Mouse (Mus musculus) cerebellum, postnatal 25 days (tissue): Measurements from ENCODE around the gene Hoxa4.

Experiments
- DNase-seq, 2 experiments: peaks; one replicate each; pipeline ENCODE4 v3.0.0; 2021; ENCODE audit warnings: mixed read lengths in 2 of 2

Hoxa4 gene

GRCm38 (mm10) chr6:52216691-52217458, 25.3 kb upstream of the Hoxa4 start:
- no peak for DNase-seq

GRCm38 (mm10) chr6:52215771-52216535, 24.4 kb upstream of the Hoxa4 start:
- no peak for DNase-seq

GRCm38 (mm10) chr6:52215070-52215469, 23.5 kb upstream of the Hoxa4 start:
- no peak for DNase-seq

- DNase-seq = no peak
These were observed 22.7 kb upstream of the Hoxa4 start for GRCm38 (mm10) chr6:52214271-52214670.

GRCm38 (mm10) chr6:52213119-52213986, 21.8 kb upstream of the Hoxa4 start, which contains the start of the genes Hoxa3 and Gm28308:
Hoxa3 (minus strand) TSS chr6:52213336.
Gm28308 (minus strand) TSS chr6:52213339.
- no peak for DNase-seq

DNA sequence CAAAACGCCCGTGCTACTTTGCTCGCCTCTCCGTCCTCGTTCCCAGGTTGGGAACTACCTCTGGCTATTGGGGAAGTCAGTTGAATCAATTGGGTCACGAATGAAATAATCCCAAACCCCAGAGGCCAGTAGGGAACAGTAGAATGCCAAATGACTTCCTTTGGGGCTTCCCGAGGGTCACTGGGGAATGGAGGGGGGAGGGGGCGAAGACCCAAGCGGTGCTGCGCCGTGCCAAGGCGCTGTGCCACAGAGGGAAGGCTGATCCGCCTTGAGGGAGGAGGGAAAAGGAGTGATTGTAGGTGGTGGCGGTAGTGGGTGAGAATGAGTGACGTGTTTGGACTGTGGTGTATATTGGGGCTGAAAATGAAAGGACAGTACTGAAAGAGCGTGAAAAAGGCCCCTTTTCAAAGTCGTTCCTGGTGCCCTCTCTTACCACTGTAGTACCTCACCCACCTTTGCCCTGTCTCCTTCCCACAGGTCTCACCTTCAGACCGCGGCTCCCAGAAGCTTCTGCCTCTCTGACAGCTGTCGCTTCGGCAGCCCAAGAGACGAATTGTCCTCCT, 21.1 kb upstream of the Hoxa4 start:
- DNase-seq = no peak

DNA sequence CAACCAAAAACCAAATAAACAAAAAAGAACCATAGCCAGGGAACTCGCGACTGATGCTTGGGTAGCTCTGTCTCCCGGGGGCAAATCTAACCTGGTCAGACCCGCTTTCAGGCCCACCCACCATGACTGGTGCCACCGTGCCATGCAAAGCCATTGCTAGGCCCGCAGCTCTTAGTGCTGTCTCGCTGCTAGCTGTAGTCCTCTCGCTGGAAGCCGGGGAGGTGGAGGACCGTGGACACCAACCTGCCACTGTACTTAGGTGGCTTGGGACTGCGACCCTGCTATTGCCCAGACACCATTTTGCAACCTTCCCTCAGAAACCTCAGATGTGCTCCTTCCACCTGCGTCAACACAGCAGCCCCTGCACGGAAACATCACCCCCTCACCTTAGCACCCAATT, 20.4 kb upstream of the Hoxa4 start:
- DNase-seq = no peak

DNA sequence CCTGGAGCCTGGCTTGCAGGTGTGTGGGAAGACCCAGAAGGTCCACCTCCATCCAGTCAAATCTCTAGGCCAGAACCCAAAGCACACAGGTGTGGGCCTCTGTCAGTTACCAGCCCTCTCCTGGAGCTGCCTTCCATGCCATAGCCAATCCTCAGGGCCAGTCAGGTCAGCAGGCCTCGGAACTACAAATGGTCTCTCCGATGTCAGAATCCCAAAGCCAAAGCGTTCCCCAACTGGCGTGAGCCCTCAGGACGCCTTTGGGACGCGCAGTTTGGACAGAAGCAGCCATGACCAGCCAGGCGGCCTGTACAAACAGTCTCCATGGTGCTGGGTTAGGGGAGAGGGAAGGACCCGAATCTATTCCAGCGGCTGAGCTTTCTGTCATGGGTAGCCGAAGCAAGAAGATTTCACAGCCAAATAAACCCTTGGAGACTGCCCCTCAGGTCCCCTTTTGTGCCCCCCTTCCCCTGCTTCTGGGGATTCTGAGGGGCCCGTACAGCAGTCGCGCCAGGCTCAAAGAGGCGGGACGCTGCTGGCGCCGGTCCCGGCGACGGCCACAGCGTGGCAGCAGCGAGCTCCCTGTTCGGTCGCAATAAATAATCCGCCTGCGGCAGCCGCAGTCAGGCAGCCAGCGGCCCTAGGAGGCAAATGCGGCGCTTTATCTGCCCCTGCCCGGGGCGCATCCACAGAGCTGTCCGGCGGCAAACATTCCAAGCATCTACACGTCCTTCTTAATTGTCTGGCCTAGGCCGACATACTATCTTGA, 19.8 kb upstream of the Hoxa4 start:
- DNase-seq = peak; percentile 67 to 79

DNA sequence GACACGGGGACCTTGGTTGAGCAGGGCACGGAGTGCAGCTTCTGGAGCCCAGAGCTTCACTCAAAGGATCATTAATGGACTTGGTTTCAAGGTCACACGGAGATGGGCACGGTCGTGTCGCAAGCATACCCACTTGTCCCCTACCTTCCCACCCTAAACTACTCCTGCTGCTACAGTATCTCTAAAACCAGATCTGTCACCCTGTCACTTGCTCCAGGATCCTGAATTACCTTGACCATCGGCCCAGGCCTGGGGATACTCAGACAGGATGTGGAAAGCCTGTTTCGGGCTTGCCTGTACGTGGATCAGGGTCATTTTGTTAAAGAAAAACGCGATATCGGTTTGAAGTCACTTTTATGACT, 18.1 kb upstream of the Hoxa4 start:
- no peak for DNase-seq

DNA sequence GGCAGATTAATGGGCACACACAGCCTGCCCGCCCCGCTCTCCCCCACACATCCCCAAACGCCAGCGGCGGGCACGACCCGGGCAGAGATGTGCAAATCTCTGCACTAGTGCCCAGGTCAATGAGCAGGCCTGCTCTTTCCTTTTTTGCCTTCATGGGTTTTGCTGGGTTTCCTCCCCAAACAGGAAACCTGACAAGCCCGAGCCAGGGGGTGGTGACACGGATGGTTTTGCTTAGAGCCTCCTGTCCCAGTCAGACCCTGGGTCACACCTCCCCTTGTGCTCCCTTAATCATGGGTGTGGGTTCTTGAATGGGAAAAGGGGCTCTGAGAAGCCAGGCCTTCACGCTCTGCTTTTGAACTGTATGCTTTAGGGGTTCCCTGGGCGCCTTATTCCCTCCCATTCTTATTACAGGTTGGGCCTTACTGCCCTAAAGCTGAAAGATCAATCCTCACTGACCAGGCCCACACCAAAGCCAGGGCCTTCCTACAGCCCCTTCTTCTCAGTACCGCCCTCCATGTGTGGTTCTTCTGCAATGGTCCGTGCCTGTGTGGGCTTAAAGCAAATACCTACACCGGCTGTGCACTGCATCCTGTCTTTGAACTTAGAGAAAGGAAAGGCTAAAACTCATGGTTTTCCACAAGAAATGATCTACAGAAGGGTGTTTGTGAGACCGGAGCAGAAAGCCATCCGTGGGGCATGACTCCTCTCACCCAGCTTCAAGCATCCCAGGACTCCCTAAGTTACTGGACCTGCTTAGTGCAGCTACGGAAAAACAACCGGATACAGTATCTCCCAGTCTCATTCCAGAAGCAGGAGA, 17.5 kb upstream of the Hoxa4 start:
- peak in 1 of 2 experiments; percentile 2 for DNase-seq

- peak in 1 of 2 experiments; percentile 6 for DNase-seq
These were observed 16.7 kb upstream of the Hoxa4 start, which contains the start of gene Hoxa6 for GRCm38 (mm10) chr6:52208072-52208867. Hoxa6 (minus strand) TSS chr6:52208722.

GRCm38 (mm10) chr6:52207684-52207976, 16.1 kb upstream of the Hoxa4 start:
- DNase-seq = no peak

GRCm38 (mm10) chr6:52206882-52207683, 15.5 kb upstream of the Hoxa4 start:
- no peak for DNase-seq

- no peak for DNase-seq
These were observed 14.4 kb upstream of the Hoxa4 start for GRCm38 (mm10) chr6:52205638-52206621.

DNA sequence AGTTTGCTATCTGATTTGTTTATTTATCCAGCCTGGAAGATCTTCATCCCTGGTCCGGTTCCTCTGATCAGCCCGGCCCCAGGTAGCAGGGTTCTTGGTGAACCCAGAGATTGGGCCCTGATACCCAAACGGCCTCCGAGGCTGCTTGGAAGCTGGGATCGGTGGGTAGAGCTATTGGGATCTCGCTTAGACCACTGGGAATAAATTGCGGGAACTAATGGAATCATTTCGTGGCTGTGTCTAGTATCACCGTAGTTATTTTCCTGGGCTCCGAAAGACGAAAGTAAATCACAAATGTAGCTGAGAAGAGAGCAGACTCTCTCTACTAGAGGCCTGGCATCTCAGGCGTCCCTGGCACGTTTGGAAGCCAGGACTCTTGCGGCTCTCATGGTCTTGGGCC, 13.7 kb upstream of the Hoxa4 start:
- no peak for DNase-seq

GRCm38 (mm10) chr6:52204050-52204752, 12.6 kb upstream of the Hoxa4 start, which contains the start of gene Hoxa5:
Hoxa5 (minus strand) TSS chr6:52204587.
- DNase-seq = no peak

GRCm38 (mm10) chr6:52203371-52204049, 12.0 kb upstream of the Hoxa4 start:
- no peak for DNase-seq
